Mouse (Mus musculus) hindlimb bud, embryonic 11.5 days (tissue): ENCODE measurements around the gene Med10.
A peak's percentile ranks its signal among the peaks of the same experiment; 100 is the strongest.

Experiments used
- DNase-seq: peaks from one replicate; pipeline ENCODE4 v3.0.0-alpha.2; 2012; ENCODE audit warnings: low read depth, low spot score; ENCODE audit errors: extremely low spot score

Med10 gene

GRCm38 (mm10) chr13:69825396-69826095 is 23.4 kb downstream of the Med10 start:
- no peak for DNase-seq

- DNase-seq: no peak
Observed at GRCm38 (mm10) chr13:69830606-69831005, 28.4 kb downstream of the Med10 start.

- no peak for DNase-seq
Observed at GRCm38 (mm10) chr13:69832578-69832977, 30.4 kb downstream of the Med10 start.

- DNase-seq: no peak
Observed at GRCm38 (mm10) chr13:69833416-69833815, 31.2 kb downstream of the Med10 start.

- DNase-seq: no peak
Observed at GRCm38 (mm10) chr13:69845592-69845991, 43.4 kb downstream of the Med10 start.

- DNase-seq: no peak
Observed at GRCm38 (mm10) chr13:69849579-69849978, 47.4 kb downstream of the Med10 start.

- DNase-seq: peak; percentile 33
Observed at GRCm38 (mm10) chr13:69852313-69852712, 50.1 kb downstream of the Med10 start.

GRCm38 (mm10) chr13:69853425-69854043 is 51.3 kb downstream of the Med10 start:
- DNase-seq: no peak

- DNase-seq: no peak
Observed at GRCm38 (mm10) chr13:69855941-69856340, 53.7 kb downstream of the Med10 start.

- no peak for DNase-seq
Observed at GRCm38 (mm10) chr13:69862276-69862675, 60.1 kb downstream of the Med10 start.

- DNase-seq: no peak
Observed at GRCm38 (mm10) chr13:69864911-69865310, 62.7 kb downstream of the Med10 start.
